Mouse (Mus musculus) layer of hippocampus, adult 2 months (tissue): ENCODE measurements around the gene Igsf8. TPM values are rescaled to one million over a fixed set of nuclear protein-coding genes. Genes with fewer than 3 reads are reported as not detected.

Experiments used
- DNase-seq, 2 experiments: peaks; one replicate each; pipeline ENCODE4 v3.0.0; 2022; ENCODE audit warnings: low spot score in 2 of 2
- H3K27ac ChIP-seq: fragments of 200-600 bp; 2 replicates; pipeline ENCODE4 v1.8.1; 2022
- H3K4me3 ChIP-seq: fragments of 200-600 bp; 2 replicates; pipeline ENCODE4 v1.8.1; 2022; ENCODE audit warnings: mild to moderate bottlenecking
- CTCF ChIP-seq: fragments of 200-600 bp; conservative IDR thresholded peaks from 2 replicates; pipeline ENCODE4 v1.8.1; 2022; ENCODE audit warnings: antibody characterized with exemption, mild to moderate bottlenecking, moderate library complexity
- total RNA-seq, 2 experiments: library from RNA; stranded (reverse); gene quantifications; 2 replicates each; pipeline ENCODE4 v1.2.3; 2021

The Igsf8 gene
- total RNA-seq, 2 experiments from 2014 or later = 255 to 257 TPM

DNA sequence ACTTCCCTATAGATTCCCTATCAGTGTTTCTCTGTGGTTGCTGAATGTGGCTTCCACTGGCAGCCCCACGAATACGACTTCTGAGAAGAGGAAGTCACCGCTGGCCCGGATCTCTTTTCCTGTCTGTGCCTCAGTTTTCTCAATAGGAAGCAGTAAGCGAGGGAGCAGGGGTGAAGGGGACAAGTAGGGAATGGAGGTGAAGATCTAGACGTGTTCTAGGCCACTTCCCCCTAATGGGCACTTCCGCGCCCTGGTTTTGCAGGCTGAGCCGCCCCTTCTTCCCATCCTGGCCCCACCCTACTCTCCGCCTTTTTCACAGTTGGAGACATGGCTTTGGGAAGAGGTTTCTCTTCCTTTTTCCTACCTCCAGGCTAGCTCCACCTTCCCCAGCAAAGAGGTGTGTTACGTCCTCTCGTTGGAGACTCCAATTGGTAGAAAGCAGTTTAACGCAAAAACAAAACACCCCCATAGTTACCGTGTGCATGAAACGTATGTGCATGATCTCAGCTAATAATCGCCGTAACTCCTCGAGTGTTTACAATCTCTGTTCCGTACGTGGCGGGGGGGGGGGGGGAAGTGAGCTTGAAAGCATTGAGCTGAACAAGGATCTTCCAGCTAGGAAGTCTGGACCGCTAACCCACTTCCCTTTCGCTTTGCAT lies 49.9 kb downstream of the Igsf8 start:
- H3K4me3 ChIP-seq = peak overlapping the region; percentile 93
- no peak for TF ChIP-seq CTCF
- DNase-seq = peak; percentile 53 to 80
- peak overlapping the region; percentile 100 for H3K27ac ChIP-seq

DNA sequence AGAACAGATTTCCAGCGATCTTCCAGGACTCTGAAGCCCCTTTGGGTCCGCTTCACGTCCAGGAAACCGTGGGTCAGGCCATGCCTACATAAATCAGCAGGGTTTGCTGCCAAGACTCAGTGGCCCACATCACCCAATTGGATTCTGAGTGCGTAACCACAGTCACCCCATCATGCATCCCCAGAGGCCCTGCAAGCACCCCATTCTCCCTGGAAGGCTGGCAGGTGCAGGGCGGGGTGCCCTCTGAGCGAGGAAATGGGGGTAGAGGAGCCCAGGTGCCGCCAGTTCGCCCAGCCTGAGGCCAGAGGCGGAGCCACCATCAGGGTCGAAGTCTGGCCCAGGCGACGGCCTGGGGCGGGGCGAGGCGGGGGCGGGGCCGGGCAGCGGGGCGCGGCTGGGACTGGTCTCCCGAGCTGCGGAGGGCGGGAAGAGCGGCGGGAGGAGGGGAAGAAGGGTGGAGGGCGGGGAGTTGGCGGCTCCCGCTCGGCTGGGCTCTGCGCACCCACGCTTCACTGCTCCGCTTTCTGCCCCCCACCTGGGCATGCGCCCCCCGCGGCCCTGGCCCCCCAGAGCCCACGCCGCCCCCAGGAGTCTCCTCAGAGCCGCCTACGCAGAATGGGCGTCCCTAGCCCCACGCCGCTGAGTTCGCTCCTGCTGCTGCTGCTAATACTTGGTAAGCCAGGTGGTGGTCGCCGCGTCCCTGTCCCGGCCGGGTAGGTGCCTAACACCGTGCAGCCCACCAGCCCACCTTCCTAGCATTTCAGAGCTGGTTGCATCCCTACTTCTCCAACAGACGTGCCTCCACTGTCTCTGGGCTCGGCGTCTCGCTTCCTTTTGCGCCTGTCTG lies 50.7 kb downstream of the Igsf8 start:
- peak; percentile 73 to 78 for DNase-seq
- no peak for TF ChIP-seq CTCF
- Histone ChIP-seq H3K27ac (peak overlapping the region; percentile 100), H3K4me3 (peak overlapping the region; percentile 93)

DNA sequence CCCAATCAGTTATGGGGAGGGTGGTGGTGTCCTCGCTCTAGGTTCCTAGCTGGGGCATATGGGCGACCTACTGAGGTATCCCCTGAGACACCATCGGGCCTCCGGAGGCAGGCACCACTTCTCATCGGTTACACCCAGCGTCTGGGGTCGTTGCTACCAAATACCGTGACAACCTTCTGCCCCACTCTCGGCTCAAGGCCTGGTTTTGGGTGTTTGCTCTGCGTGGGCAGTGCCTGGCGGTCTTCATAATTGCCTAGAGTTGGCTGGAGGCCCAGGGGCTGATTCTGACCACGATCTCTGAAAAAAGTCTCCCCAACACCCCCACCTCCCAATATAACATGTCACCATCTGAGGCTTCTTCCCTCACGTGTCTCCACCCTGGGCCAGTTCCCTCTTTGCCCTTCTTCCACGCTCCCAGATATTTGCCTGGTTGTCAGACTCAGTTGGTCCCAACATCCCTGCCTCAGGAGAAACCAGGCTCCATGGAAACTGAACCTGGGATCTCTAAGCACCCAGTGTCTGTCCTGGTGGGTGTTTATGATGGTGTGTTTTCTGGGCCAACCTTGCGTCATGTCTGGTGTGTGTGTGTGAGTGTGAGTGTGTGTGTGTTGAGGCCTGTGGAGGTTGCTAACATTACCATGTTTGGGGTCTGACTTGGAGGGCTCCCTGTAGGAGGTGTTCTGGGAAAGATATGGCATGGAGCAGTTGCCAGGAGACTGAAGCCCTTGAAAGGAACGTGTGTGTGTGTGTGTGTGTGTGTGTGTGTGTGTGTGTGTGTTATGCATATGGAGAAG lies 51.5 kb downstream of the Igsf8 start:
- Histone ChIP-seq H3K27ac (peak overlapping the region; percentile 100), H3K4me3 (peak overlapping the region; percentile 93)
- peak; percentile 70 to 75 for DNase-seq
- no peak for TF ChIP-seq CTCF

DNA sequence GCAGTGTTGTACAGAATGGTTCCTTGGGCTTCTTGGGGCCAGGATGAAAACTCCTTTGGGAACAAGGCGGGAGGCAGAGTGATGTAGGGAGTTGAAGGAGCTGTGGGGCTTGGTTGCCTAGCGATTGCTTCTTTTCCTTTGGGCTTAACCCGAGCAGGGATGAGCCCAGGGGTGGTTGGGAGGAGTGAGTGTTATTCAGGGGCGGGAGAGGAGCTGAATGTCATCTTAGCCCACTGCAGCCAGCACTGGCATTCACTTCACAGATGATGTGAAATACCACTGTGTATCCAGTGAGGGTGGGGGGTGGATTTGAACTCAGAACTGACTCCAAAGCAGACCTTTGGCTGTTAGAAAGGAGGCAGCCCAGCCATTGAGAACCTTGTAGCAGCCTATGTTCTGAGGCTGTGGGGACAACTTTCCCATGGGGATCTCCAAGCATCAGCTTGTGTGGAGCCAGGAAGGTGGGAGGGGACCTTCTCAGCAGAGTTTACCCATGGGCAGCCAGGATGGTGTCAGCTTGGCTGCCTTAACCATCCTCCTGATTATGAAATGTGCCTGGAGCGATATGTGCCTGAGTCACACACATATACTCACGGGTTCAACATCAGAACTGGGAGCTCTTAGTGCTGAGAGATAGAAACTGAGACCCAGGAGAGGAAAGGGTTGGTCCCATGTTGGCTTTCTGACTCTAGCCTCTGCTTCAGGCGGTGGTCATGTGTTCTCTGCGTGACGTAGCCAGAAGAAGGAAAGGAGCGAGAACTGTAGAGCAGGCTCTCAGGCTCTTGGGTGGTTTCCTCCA lies 52.4 kb downstream of the Igsf8 start:
- Histone ChIP-seq H3K27ac (peak overlapping the region; percentile 100), H3K4me3 (peak overlapping the region; percentile 93)
- no peak for TF ChIP-seq CTCF
- DNase-seq = peak in 1 of 2 experiments; percentile 49

DNA sequence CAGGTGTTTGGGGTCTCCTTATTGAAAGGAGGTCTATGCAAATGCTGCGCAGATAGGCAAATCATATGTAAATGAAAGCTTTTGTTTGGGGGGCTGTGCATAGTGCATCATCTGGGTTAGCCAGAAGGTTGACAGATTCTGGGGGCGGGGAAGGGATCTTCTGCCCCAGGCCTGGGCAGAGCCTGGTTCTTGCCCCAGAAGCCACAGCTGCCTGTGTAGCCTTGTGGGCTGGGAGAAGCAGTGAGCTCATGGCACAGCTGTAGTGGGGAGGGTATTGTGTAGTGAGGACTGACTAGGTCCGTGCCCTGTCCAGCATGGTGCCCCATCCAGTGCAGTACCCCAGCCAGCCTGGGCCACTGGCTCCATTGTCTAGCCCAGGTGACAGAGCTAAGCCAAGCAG lies 53.5 kb downstream of the Igsf8 start:
- H3K4me3 ChIP-seq = peak overlapping the region; percentile 93
- H3K27ac ChIP-seq = peak overlapping the region; percentile 100
- DNase-seq = peak in 1 of 2 experiments; percentile 33
- TF ChIP-seq CTCF = no peak

DNA sequence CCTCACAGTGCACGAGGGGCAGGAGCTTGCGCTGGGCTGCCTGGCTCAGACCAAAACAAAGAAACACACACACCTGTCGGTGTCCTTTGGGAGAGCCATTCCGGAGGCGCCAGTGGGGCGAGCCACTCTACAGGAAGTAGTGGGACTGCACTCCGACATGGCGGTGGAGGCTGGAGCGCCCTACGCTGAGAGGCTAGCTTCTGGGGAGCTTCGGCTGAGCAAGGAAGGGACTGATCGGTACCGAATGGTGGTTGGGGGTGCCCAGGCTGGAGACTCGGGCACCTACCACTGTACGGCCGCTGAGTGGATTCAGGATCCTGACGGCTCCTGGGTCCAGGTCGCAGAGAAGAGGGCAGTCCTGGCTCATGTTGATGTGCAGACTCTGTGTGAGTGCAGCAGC lies 56.0 kb downstream of the Igsf8 start:
- TF ChIP-seq CTCF = no peak
- H3K27ac ChIP-seq = peak overlapping the region; percentile 89
- peak in 1 of 2 experiments; percentile 22 for DNase-seq

DNA sequence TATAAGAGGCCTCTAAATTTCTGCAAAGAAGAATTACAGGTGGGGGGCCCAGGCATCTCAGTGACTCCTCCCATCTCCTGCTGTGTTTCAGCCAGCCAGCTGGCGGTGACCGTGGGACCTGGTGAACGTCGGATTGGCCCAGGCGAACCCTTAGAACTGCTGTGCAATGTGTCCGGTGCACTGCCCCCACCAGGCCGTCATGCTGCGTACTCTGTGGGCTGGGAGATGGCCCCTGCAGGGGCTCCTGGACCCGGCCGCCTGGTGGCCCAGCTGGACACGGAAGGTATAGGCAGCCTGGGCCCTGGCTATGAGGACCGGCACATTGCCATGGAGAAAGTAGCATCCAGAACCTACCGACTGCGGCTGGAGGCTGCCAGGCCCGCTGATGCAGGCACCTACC lies 56.5 kb downstream of the Igsf8 start:
- peak in 1 of 2 experiments; percentile 34 for DNase-seq
- Histone ChIP-seq H3K27ac (peak overlapping the region; percentile 89), H3K4me3 (no peak overlapping the region)
- no peak; the same call in 1 of the 2 replicates for TF ChIP-seq CTCF

More for the DNA sequence above, 56.0 kb downstream of the Igsf8 start:
- H3K4me3 ChIP-seq = no peak overlapping the region

DNA sequence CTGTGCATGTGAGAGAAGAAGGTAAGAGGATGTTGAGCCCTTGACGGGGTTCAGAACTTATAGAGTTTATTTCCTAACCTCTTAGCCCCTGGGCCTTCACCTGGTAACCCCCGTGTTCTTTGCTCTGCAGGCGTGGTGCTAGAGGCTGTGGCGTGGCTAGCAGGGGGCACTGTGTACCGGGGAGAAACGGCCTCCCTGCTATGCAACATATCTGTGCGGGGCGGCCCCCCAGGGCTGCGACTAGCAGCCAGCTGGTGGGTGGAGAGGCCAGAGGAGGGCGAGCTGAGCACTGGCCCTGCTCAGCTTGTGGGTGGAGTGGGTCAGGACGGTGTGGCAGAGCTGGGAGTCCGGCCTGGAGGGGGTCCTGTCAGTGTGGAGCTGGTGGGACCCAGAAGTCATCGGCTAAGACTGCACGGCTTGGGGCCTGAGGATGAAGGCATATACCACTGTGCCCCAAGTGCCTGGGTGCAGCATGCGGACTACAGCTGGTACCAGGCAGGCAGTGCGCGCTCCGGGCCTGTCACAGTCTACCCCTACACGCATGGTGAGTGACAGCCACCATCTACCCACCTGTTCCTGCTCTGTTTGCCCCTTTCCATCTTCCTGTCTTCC lies 57.1 kb downstream of the Igsf8 start:
- H3K4me3 ChIP-seq = no peak overlapping the region
- no peak for TF ChIP-seq CTCF
- H3K27ac ChIP-seq = peak overlapping the region; percentile 89
- peak in 1 of 2 experiments; percentile 52 for DNase-seq

DNA sequence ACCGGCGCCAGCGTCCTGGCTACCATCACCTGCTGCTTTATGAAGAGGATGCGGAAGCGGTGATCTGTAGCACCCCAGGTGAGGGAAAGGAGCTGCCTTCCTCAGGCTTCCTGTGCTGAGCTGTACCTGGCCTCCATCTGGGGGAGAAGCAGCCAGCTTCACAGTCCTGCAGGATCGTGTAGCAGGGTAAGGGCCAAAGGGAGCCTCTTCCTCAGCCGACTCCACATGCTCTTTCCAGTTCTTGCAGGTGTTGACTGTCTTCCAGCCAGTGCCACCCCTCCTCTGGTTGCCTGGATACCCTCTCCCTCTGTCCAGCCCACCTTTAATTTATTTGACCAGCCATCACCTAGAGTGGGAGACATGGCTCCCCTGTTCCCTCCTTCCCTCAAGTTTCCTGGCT lies 57.9 kb downstream of the Igsf8 start:
- no peak for TF ChIP-seq CTCF
- H3K27ac ChIP-seq = peak overlapping the region; percentile 86
- DNase-seq = peak in 1 of 2 experiments; percentile 13
- H3K4me3 ChIP-seq = no peak overlapping the region

DNA sequence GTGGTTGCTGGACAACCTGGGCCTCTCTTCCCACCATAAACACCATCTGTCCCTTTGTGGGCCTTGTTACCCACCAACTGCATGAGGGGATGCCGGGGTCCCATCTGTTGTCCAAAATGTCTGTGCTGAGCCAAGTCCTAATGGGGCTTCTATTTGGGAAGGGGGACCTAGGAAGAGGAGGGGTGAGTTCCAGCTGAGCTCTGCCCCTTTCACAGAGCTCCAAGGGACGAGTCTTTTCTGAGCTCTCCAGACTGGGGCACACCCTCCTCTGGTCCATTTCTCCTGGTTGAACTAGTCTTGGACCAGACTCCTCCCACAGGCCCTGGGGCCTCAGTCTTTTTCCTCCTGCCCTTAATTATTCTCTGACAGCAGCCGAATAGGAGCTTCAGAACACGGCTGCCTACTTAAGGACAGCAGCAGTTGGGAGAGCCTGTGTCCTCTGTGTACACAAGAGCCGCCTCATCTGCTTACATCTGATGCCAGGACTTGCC lies 58.5 kb downstream of the Igsf8 start:
- Histone ChIP-seq H3K27ac (peak overlapping the region; percentile 86), H3K4me3 (no peak overlapping the region)
- TF ChIP-seq CTCF = no peak
- peak in 1 of 2 experiments; percentile 35 for DNase-seq

DNA sequence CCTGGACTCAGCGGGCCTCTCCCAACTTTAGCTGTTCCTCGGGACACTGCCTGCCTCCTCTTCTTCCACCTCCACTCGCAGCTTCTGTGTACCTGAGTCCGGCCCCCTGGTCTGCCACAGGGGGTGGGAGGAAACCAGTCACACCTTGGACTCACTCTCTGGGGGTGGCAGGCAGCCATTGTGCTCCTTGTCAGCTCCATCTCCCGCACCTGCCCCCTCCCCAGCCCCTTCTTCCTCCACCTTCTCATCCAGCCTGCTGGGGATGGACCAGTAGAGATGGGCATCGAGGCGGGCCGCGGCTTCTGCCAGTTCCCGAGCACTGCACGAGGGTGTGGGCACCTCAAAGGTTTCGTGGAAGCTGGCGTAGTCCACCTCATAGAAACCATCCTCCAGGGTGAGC lies 61.3 kb downstream of the Igsf8 start:
- no peak for TF ChIP-seq CTCF
- no peak for DNase-seq
- Histone ChIP-seq H3K4me3 (no peak overlapping the region), H3K27ac (peak overlapping the region; percentile 90)
